Mouse (Mus musculus) kidney, adult 8-10 months (tissue): ENCODE measurements around the gene Scrn1.

Source experiments
- DNase-seq, 2 experiments: peaks; one replicate each; pipeline ENCODE4 v3.0.0; 2022

Gene Scrn1

DNA sequence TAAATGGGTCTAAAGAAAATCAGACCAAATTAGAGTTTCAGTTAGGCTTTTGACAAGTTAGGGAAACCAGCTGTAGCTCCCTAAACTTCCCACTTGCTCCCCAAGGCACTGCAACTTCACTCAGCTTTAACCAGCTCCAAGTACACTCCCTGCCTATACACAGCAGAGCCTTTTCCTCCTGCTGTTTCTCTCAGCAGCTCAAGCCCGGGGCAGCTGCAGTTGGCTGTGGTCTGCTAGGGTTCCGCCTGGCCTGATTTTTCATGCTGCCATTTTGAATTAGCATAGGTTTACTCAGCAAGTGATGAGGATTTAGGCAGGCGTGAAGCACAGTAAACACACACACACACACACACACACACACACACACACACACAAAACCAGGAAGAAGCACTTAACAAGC is 1.3 kb downstream of the Scrn1 start:
- no peak for DNase-seq

DNA sequence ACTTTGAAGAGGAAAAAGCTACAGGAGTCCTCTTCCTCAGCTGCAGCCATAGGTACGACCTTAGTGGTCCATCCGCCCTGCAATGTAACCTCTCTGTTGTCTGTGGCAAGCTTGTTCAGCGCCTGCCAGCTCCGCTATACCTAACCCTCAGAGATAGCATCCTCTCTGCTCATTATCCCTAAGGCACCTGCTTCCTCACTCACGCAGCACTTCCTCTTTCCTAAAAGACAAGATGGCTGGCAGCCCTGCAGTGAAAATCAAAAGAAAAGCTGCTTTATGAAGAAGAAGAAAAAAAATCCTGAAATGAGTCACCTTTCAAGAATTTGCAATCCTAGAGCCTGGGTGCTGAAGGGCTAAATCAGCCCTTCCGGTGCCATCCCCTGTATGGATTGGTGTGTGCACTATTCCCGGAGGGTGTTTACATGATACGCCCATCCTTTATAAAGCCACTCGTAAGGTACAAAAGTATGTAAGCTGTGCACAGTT is 1.7 kb downstream of the Scrn1 start:
- no peak for DNase-seq

DNA sequence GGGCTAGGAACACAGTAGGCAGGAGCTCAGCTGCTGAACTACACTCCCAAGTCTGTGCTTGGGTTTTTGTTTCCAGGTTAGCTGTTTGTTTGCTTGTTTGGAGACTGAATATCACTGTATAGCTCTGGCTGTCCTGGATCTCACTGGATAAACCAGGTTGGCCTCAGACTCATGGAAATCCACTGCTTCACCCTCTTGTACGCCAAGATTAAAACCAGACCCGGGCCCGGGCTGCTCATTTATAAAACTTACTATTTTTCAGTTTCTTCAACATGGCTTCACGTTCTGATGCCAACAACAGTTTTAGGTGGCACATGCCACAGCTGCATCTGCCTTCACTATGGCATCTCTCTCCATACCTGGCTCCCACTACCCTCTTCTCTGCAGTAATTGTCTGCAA is 2.7 kb downstream of the Scrn1 start:
- DNase-seq, result no peak

DNA sequence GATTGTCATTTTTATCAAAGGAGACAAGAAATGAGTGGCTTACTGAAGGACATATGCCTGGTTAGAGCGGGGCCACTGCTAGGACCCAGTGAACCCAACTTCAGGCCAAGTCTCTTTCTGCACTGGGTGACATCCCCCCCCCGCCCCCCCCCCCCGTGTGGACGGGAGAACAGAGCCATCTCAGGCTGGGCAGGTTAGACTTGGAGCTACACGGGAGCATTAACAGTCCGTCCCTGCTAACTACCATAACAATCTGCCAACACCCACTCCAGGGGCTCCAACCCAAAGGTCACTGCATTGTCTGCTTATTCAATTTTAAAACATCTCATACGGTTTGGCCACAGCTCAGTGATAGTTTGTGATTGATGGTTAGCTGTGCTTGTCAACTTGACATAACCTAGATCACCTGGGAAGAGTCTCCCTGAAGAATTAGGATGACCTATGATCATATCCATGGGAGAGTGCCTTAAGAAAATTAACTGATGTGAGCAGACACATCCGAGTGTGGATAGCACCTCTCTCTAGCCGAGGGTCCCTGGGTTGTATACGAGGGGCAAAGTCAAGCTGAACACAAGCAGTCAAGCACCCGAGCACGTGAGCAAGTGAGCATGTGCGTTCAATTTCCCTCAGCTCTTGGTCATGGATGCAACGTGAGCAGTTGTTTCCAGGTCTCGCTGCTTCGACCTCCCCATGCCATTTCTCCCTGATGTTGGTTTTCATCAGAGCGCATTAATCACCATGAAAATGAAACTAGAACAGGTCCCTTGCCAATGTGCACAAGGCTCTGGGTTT is 4.1 kb downstream of the Scrn1 start:
- DNase-seq, result no peak

DNA sequence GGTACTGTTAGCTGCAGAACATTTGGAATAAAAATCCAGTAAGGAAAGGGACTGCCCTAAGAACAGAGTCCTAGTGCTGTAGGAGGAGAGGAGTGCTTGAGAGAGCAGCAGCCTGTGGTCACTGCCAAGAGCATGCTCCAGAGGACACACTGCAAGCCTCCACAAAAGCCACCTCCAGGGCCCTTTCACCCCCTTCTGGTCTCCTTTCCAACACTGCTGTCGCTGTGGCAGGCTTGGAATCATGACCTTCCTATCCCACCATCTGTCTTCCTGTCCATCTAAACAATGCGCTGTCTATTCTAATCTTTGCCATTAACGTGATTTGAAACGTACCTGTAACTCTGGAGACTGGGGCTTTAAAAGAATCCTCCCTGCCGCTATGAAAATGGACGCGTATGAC is 7.8 kb downstream of the Scrn1 start:
- no peak for DNase-seq

DNA sequence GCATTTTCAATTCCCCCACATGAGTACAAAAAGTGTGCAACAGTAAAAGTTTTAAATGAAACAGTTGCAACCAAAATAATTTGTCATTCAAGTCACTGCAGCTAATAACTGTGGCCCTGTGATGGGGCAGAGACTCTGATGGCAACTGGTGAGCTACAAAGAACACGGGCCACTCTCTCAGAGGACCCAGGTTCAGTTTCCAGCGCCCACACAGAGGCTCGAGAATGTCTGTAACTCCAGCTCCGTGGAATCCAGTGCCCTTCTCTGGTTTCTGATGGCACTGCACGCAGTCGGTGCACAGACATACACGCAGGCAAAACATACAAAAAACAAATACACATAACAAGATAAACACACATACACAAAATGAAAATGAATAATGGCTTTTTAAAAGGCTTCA is 8.6 kb downstream of the Scrn1 start:
- no peak for DNase-seq

DNA sequence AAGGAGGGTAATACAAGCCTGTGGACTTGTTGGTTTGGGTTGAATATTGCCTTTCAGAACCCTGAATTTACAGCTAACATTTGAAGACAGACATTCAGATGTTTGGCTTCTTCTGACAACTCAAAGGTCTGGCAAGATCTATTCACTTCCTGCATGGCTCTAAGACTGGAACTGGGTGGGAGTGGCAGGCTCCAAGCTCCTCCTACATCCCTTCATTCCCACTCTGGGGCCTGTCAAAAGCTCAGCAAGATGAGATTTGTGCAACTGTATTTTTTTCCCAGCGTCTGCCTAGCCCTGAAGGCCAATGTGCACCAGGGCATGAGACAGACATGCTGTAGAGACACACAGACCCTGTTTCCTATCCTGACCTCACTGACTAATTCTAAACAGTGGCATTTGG is 10.5 kb downstream of the Scrn1 start:
- no peak for DNase-seq

DNA sequence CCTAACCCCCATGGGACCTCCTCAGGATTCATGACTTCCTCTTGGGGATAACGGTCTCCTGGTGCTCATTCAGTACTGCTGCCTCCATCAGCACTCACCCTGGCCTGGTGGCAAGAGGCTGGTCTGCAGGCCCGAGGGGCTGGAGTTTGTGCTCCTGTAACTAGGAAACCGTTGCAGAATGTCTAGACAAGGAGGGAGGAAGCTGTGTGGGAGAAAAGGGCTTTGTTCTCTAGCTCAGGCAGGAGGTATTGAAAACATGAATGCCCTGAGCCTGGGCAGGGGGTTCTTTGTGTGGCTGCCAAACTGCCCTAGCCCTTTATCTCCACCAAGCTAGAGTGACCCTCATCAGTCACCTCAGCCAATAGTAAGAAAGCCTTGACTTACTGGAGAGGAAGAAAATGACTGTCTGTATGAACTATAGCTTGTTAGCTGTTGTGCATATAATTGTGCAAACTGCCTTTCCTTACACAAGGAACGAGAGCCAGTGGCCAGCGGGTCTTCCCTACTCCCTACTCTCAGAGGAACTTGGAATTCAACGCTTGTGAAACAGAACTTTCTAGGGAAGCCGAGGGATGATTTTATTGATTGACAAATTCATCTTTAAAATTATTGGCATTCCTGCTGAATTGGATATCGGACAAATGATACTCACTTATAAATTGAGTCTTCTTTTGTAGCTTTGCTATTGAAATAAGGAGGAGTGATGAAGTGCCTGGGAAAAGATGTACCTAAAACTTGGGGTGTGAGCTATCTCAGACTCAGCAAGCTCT is 11.8 kb downstream of the Scrn1 start:
- DNase-seq, result no peak

DNA sequence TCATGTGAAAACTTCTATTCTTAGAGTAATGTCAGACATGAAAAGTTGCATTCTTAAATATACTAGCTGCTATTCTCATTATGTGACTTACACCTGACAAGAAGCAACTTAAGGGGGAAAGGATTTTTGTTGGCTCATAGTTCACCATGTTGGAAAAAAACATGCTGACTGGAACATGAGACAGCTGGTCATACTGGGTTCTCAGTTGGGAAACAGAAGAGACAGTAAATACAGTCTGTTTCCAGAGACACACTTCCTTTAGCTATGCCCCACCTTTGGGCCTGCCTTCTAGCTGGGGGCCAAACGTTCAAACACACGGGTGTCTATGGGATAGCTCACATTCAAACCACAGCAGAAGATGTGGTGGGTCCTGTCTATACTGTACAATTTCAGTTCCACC is 12.7 kb downstream of the Scrn1 start:
- no peak for DNase-seq

DNA sequence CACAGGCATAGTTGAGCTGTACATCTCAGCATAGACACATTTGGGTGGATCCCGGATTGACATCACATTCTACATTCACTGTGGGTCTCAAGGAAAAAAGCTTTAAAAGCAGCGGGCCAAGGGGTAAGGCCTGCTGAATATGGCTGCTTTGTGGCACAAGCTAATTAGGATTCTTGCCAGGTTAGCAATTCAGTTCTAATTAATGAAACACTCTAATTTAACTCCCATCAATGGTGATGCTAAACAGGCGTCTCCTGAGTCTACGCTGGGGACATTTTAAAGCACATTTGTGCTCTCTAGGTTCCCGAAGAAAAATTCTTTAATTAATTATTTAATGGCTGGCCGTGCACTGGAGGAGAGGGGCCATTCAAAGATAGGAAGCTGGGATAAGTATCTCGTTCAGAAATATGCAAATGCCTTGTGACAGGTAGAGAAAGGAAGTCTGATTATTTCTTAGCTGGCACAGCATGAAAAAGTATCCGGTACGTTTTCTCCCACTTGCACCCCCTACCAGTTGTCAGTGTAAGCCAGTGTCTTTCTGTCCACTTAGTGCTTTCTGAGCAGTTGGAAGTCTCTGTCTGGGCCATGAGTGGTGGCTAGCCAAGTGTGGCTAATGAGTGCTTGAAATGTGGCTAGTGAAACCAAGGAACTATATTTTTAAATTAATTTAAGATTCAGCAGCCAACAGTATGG is 13.4 kb downstream of the Scrn1 start:
- DNase-seq, result no peak

DNA sequence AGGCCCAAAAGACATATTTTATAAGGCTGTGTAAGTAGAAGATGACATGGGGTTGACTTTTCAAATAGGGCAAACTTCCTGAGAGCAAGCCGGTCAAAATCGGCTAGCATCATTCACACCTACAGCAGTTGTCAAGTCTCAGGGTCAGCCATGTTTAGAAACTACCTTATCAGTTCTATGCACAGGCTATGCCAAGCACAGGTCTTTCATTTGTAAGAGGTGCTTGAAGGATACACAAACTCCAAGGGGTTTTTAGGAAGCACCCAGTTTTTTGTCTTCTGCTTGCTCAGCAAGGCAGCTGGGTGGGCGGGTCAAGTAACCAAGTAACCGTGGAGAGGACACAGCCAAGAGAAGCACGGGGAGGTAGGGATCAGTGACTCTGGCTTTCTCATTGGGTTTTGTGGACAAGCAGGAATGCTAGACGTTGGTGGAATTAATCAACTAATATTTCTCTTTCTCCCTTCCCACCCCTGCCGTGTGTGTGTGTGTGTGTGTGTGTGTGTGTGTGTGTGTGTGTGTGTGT is 15.4 kb downstream of the Scrn1 start:
- DNase-seq, result peak in 1 of 2 experiments; percentile 14

DNA sequence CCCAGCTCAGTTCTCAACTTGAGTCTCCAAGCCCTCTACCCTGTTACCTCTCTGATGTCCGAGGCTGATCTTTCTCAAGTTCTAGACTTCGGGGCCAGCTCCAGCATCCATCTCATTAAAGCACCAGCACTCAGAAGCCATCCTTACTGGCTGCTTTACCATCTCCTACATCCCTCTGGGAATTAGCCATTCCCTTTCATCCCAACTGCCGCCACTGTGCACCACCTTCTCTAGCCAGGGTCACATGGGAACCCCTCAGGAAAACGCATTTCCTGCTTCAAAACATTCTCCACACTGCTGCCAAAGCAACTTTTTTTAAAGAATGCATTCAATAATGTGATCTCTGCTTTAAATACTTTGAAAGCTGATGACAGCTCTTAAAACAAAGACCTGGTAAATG is 17.0 kb downstream of the Scrn1 start:
- DNase-seq, result no peak

DNA sequence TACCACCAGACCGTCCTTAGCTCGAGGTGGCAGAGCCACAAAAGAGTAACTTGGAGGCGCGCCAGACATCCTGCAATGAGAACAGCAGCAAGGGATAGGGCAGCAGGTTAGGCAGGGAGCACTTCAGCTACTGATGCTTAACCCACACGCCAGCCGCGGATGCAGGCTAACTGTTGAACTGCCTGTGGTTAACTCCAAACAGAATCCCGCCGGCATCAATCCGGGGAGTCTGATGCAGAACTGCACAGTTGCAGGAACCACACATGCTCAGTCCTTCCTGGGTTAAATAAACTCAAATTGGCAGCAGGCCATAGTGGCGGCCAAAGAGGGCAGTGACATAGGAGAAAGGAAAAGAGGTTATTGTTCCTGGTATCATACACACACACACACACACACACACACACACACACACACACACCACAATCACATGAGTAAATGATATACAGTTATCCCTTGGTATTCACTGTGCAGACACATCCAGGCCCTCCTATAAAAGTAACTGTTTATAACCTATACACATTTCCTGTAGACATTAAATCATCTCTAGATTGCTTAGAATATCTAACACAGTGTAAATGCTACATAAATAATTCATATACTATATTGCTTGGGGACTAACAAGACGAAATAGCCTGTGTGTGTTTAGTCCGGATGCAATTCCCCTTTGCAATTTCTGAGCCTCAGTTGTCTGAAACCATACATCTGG is 17.8 kb downstream of the Scrn1 start:
- peak in 1 of 2 experiments; percentile 10 for DNase-seq

DNA sequence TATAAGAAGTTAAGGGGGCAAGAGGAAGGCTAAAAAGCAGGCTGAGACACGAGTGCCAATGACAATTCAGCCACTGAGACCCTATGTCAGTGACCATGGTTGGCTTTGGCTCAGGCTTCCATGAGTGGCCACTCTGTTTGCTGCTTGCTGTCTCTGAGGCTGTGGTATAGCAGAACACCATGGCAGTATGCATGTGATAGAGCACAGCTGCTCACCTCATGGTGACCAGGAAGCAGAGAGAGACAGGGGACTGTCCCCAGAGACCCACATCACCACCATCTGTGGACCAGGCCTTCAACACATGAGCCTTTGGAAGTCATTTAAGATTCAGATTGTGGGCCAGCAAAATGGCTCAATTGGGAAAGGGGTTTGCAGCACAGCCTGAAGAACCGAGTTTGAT is 22.6 kb downstream of the Scrn1 start:
- no peak for DNase-seq

DNA sequence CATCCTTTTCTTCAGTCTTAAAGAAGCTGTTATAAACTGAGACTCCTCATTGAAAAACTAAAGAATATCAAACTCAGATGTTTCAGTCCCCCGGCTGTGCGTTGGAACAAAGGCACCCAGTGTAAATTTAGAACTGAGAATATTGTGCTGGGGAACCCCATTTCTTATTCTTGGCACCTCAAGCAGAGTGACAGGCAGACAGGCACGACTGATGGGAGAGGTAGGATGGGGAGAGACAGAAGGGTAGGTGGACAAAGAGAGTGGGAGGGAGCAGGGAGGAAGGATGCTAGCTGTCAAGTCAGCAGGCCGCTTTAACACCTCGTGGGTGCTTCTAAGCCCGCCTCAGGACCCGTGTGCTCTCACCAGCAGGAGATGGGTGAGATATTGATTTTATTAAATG is 23.5 kb downstream of the Scrn1 start:
- DNase-seq, result no peak

DNA sequence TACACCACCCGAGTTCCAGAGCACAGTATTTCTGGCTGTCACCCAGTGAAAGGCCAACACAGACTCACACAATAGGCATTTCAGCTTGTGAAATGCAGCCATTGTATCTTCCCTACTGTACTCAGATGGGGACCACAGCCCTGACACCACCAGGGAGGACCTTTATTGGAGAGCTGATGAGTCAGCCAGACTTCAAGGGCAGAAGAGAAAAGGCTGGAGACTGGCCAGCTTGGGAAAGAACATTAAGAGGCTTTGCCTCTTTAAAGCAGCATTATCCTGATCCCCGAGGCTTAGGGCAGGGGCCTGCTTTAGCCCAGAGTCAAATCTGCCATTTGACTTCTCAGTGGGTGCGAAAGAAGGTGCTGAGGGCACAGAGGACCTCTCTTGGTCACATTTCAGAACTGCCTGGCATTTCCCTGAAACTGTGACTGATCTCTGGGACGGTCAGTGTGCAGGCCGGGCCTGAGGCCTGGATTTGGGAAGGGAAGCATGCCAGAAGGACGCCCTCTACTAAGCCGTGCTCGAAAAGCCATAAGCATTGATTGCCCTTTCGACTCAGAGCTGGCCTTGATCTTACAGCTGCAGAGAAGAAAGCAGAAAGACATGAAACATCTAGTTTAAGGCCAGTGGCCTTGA is 25.9 kb downstream of the Scrn1 start:
- DNase-seq, result no peak

DNA sequence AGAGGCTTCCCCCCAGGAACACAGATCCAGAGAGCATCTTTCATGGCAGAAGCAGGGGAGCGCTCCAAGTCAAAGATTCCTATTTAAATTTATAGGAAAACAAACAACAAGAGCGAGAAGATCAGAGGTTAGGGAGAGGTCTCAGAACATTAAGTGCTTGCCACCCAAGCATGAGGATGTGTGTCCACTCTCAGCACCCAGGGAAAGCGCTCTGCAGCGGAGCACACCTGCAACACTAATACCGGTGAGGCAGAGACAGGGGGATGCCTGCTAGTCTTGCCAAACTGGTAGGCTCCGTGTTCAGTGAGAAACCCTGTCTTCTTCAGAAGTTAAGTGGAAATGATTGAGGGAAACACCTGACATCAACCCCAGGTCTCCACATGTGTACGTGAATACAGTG is 26.9 kb downstream of the Scrn1 start:
- no peak for DNase-seq

DNA sequence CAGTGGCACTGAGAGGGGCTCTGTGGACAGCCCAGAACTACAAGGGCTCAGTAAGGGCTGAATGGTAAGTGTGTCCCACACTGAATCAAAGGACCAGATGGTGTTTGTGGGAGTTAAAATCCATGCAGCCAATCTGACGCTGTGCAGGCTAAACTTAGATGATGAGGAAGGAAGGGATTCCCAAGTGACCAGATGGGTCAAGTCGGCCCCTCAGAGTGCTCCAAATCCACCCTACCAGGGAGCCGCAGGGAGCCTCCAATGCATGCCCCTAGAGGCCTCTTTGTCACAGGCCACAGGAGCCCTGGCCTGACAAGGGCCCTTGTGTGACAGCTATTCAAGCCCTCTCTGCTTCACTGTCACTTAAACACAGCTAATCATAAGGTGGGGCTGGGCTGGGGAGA is 27.5 kb downstream of the Scrn1 start:
- DNase-seq, result no peak

DNA sequence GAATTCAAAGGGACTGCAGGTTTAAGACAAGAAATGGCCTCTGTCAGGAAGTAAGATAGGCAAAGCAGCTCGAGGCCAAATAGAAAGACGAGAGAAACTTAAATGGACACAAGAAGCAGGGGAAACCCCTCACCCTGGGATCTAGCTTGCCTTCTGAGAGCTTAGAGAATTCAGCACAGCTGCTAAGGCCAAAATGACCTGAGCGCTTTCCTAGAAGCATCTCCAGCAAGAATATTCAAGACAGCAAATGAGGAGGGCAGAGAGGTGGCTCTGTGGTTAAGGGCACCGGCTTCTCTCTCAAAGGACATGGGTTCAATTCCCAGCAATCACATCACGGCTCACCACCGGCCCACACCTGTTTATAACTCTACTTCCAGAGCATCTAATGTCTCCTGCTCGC is 29.2 kb downstream of the Scrn1 start:
- no peak for DNase-seq

DNA sequence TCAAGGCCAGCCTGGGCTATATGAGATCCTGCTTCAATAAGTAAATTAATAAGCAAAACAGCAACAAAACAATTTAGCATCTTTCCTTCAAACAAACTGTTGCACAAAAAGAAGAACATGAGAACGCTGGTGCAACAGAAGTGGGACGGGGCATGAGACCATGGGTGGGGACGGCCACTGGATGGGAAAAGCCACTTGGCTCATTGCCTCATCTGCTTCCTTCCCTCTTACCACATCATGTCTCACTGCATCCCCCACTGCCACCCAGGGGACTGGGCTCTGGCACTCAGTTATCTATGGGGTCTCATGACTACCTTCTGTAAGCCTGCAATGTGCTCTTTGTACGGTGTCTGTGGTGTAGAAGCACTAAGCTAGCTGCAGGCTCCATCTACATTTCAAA is 30.8 kb downstream of the Scrn1 start:
- no peak for DNase-seq

DNA sequence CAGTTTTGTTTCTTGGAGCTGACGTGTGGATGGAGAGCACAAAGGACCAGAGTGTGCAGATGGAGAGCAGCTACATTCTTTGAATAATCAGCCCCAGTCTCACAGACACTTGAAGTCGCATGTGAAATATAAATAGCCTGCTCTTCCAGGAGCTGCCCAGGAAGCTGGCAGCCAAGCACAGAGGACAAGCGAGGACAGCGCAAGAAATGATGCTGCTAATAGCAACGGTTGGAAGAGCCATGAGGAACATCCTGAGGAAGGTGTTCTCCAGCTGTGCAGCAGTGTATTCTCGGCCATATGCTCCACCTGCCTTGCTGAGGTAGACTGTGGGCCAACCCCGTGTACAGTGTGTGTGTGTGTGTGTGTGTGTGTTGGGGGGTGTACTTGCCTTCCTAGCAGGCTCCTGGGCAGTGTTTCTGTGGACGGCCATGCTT is 35.2 kb downstream of the Scrn1 start:
- no peak for DNase-seq

DNA sequence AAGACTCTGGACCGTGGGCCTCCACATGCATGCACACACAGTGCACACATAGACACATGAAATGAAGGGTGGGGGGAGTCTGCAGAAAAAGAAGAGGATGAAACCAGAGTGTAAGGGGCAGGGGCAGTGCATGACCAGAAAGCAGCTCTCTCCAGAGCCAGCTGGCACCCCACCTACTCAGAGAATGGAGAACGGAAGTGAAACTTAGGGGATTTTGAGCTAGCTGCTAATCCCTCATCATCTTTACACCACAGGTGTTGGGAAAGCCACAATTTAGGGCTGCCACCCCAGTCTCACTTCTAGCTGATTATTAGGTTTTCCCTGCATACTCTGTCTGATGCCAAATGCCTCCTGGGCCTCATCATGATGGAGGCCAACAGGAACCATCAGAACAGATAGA is 36.1 kb downstream of the Scrn1 start:
- DNase-seq, result no peak
